Mouse (Mus musculus) hindbrain, postnatal 0 days (tissue): ENCODE measurements at regions not wholly inside any gene's neighbourhood (a gene's known extent, or its start where the extent isn't known, plus 50 kb on each side); places are given as distances from the start of the nearest gene placed in this dataset.
A peak's percentile ranks its signal among the peaks of the same experiment; 100 is the strongest.
"Not testable (repeated sequence)": the region's sequence is repeated elsewhere in the genome, so short reads cannot be mapped to it uniquely, and the experiment has no call there.

Experiments used
- ATAC-seq: fragments of 200-750 bp; cut with Nextera tagmentation; 2 replicates; pipeline ENCODE4 v1.8.0; 2017; ENCODE audit warnings: mild to moderate bottlenecking, moderate TSS enrichment, moderate library complexity
- DNase-seq: peaks from one replicate; pipeline ENCODE4 v3.0.0-alpha.2; 2015; ENCODE audit warnings: low spot score
- H3K27ac ChIP-seq: fragments of 300-500 bp; sonication (generic); 2 replicates; pipeline ENCODE4 v1.5.1; 2014; ENCODE audit warnings: mild to moderate bottlenecking
- H3K27me3 ChIP-seq: fragments of 300-500 bp; sonication (generic); 2 replicates; pipeline ENCODE4 v1.6.1; 2014; ENCODE audit warnings: low read length, mixed read lengths; ENCODE audit not compliant: insufficient read depth
- H3K36me3 ChIP-seq: fragments of 300-500 bp; sonication (generic); 2 replicates; pipeline ENCODE4 v1.6.1; 2014; ENCODE audit warnings: low read length, mixed read lengths; ENCODE audit not compliant: insufficient read depth
- H3K4me1 ChIP-seq: fragments of 300-500 bp; sonication (generic); 2 replicates; pipeline ENCODE4 v1.6.1; 2014; ENCODE audit warnings: antibody characterized with exemption, low read length, mixed read lengths; ENCODE audit not compliant: insufficient read depth
- H3K4me2 ChIP-seq: fragments of 300-500 bp; sonication (generic); 2 replicates; pipeline ENCODE4 v1.6.1; 2014; ENCODE audit warnings: low read depth, mild to moderate bottlenecking, low read length, moderate library complexity, mixed read lengths
- H3K4me3 ChIP-seq: fragments of 300-500 bp; sonication (generic); 2 replicates; pipeline ENCODE4 v1.5.1; 2014; ENCODE audit warnings: low read length
- H3K9ac ChIP-seq: fragments of 300-500 bp; sonication (generic); replicated peaks from 2 replicates; pipeline ENCODE4 v1.6.1; 2014; ENCODE audit warnings: mild to moderate bottlenecking, low read length, moderate library complexity, mixed read lengths
- H3K9me3 ChIP-seq: fragments of 300-500 bp; sonication (generic); 2 replicates; pipeline ENCODE4 v1.6.1; 2016; ENCODE audit warnings: low read length, mixed read lengths
- CTCF ChIP-seq: IDR thresholded peaks from 2 replicates; pipeline ENCODE4 v1.5.1; 2016; ENCODE audit warnings: antibody characterized with exemption, control low read depth, low read depth
- WGBS: fragments of 180-500 bp; shearing (Covaris S2); extraction: QIAGEN DNeasy Blood & Tissue Kit; methylation state at CpG from one replicate; pipeline ENCODE4 v1.1.7; 2014; 5-methylcytosine and 5-hydroxymethylcytosine counted together

DNA sequence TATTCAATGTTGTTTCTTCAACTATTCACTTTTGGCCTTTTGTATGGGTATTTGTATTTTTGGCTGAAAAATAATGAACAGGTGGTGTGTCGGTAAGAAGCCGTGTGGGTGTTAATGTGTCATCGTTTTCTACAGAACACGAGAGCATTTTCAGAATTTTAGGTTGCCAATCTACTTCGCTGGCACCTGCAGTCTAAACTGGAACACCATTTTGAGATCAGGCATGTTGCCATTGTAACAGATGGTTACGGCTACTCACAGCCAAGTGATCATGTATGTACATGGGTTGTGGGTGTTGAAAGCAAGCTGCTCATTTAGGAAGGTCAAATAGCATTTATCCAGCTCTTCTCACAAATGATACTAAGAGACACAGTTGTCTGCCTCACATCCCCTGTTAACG is 167.2 kb upstream of the Gm21833 start:
- Histone ChIP-seq H3K4me3 (no peak overlapping the region), H3K4me1 (no peaks in the 10 kb centered on the region), H3K27me3 (no peaks in the 10 kb centered on the region), H3K9ac (no peak overlapping the region), H3K4me2 (no peak overlapping the region), H3K36me3 (no peaks in the 10 kb centered on the region), H3K27ac (no peak overlapping the region), H3K9me3 (no peaks in the 10 kb centered on the region)
- peak; percentile 87 for DNase-seq
- no peak for TF ChIP-seq CTCF
- WGBS, result 60% methylated on average over 7 of the region's 7 CpGs
- peak; percentile 82 for ATAC-seq

DNA sequence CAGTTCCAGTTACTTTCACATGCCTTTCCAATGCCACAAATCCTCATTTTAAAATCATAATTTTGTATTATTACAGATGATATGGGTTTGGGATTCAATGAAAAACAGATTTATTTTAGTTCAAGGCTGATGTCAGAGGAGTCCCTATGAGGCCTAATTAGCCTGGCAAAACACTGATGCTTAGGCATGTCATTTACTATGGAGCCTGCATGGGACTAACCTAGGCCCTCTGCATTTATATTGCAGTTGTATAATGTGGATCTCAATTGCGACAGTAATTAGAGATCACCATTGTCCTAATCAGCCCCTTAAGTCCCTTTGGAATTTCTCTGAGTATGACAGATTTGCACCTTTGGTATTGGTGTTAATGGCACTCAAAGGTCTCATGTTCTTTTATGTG is 153.3 kb upstream of the Gm21833 start:
- 73% methylated on average over 1 of the region's 1 CpGs for WGBS
- Histone ChIP-seq H3K4me3 (no peak overlapping the region), H3K36me3 (no peaks in the 10 kb centered on the region), H3K27me3 (no peaks in the 10 kb centered on the region), H3K4me1 (no peaks in the 10 kb centered on the region), H3K9ac (no peak overlapping the region), H3K4me2 (no peak overlapping the region), H3K27ac (no peak overlapping the region), H3K9me3 (peaks cover 12% of the 10 kb centered on the region; the same call in 1 of the 2 replicates)
- no peak for TF ChIP-seq CTCF
- DNase-seq (no peak), ATAC-seq (no peak)

DNA sequence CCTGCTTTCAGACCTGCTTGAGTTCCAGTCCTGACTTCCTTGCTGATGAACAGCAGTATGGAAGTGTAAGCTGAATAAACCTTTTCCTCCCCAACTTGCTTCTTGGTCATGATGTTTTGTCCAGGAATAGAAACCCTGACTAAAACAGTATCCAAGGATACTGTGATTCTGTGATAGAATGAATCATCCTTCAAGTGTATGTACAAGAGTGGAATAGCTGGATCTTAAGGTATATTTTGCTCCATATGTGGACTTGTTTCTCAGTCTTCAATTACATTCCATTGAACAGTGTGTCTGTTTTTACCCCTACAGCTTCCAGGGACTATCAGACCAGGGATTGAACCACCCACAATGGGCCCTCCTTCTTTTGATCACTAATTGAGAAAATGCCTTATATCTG is 145.1 kb upstream of the Gm21833 start:
- DNase-seq, H3K27ac ChIP-seq, H3K4me2 ChIP-seq, H3K27me3 ChIP-seq, H3K4me1 ChIP-seq, H3K36me3 ChIP-seq, ATAC-seq, H3K9me3 ChIP-seq, H3K9ac ChIP-seq, H3K4me3 ChIP-seq: not testable (repeated sequence)

DNA sequence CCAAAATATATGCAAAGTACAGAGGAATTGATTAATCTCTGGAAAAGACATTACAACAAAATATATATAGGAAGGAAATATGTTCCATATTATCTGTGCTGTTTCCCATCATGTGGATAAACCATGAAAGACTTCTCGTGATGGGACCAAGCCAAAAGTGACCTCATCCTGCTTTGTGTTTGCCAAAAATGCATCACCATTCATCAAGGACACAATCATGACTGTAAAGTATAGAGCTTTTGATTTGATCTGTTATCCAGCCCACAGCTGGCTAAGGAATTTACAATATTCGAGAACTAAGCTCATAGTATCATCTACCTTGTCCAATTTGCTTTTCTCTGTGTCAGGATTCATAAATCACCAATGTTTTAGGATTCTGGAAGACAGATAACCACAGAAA is 127.3 kb upstream of the Gm21833 start:
- ATAC-seq (no peak), DNase-seq (peak; percentile 9)
- Histone ChIP-seq H3K4me2 (no peak overlapping the region), H3K9me3 (no peaks in the 10 kb centered on the region), H3K36me3 (no peaks in the 10 kb centered on the region), H3K4me1 (no peaks in the 10 kb centered on the region), H3K9ac (no peak overlapping the region), H3K27ac (no peak overlapping the region), H3K27me3 (no peaks in the 10 kb centered on the region), H3K4me3 (no peak overlapping the region)
- no peak for TF ChIP-seq CTCF
- 52% methylated on average over 2 of the region's 2 CpGs for WGBS

DNA sequence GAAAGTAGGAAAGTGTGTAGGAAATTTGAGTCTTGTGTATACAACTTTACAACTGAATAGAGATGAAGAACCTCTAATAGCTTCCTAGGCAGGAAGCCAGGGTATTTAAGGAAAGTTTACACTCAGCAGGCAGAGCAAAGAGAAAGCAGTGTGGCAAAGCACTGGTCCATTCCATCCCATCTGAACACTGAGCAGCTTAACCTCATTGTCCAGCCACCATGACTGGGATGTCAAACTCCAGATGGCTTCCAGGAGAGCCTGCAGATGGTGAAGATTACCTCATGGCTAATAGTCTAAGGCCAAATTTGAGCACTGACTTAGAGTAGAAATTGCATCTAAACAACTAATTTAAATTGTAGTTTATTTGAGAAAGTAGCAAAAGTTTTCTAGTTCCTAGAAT is 117.0 kb upstream of the Gm21833 start:
- Histone ChIP-seq H3K36me3 (no peaks in the 10 kb centered on the region), H3K9ac (no peak overlapping the region), H3K4me3 (no peak overlapping the region), H3K27me3 (no peaks in the 10 kb centered on the region), H3K4me1 (no peaks in the 10 kb centered on the region), H3K9me3 (no peaks in the 10 kb centered on the region), H3K27ac (no peak overlapping the region), H3K4me2 (no peak overlapping the region)
- no peak for TF ChIP-seq CTCF
- DNase-seq (peak; percentile 23), ATAC-seq (no peak)

DNA sequence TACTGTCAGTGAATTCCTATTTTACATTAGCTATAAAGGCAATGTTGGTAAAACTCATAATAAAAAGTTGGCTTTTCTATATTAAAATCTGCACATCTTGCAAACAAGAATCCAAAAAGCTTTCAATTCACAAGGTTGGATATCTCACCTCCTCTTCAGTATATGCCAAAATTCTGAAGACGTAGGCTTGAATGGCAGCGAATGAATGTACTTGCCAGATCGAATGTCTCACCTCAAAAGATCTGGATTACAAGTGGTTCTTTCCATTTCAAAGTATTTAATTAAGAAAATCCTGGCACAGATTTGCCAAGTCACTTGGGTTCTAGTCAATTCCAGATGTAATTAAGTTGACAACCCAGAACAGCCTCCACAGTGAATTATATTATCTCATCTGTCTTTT is 94.1 kb upstream of the Gm21833 start:
- TF ChIP-seq CTCF, result no peak
- H3K27me3 ChIP-seq, result no peaks in the 10 kb centered on the region
- H3K36me3 ChIP-seq, result no peaks in the 10 kb centered on the region
- no peak for DNase-seq
- H3K4me3 ChIP-seq, result no peak overlapping the region
- no peak overlapping the region for H3K4me2 ChIP-seq
- H3K27ac ChIP-seq, result no peak overlapping the region
- WGBS, result 77% methylated on average over 3 of the region's 3 CpGs
- no peaks in the 10 kb centered on the region for H3K9me3 ChIP-seq
- H3K4me1 ChIP-seq, result no peaks in the 10 kb centered on the region
- no peak for ATAC-seq
- no peak overlapping the region for H3K9ac ChIP-seq

GRCm38 (mm10) chr16:82758466-82758865 is 69.7 kb upstream of the Gm21833 start:
- Histone ChIP-seq H3K36me3 (no peaks in the 10 kb centered on the region), H3K9ac (no peak overlapping the region), H3K27ac (no peak overlapping the region), H3K4me3 (no peak overlapping the region), H3K27me3 (no peaks in the 10 kb centered on the region), H3K4me1 (no peaks in the 10 kb centered on the region), H3K9me3 (no peaks in the 10 kb centered on the region), H3K4me2 (no peak overlapping the region)
- DNase-seq (peak; percentile 27), ATAC-seq (no peak)
- no peak for TF ChIP-seq CTCF
- WGBS, result 62% methylated on average over 4 of the region's 4 CpGs
